Mouse (Mus musculus) hematopoietic stem cell, adult 5-6 weeks (primary cell): Measurements from ENCODE around the gene Mrps25. TPM values are rescaled to one million over a fixed set of nuclear protein-coding genes. Genes with fewer than 3 reads are reported as not detected.

Experiments
- ATAC-seq, 2 experiments: fragments of 125-278 bp in 1 of 2; replicated peaks in 1 of 2; 2 replicates each; pipeline ENCODE4 v1.8.0; 2016 to 2017; ENCODE audit warnings: inconsistent platforms in 2 of 2, mild to moderate bottlenecking in 2 of 2, moderate number of reproducible peaks in 2 of 2, low read depth in 1 of 2, moderate TSS enrichment in 1 of 2; ENCODE audit not compliant: low FRiP score in 2 of 2, poor library complexity in 2 of 2, severe bottlenecking in 2 of 2, insufficient read depth in 1 of 2, low TSS enrichment in 1 of 2
- total RNA-seq: library from RNA; stranded (forward); fragments of 172-1452, 232-1000 nt; gene quantifications from 2 replicates; pipeline ENCODE4 v1.2.3, GENCODE M21; 2017

The Mrps25 gene
- total RNA-seq, 1 experiment from 2014 or later: 46.5 TPM

DNA sequence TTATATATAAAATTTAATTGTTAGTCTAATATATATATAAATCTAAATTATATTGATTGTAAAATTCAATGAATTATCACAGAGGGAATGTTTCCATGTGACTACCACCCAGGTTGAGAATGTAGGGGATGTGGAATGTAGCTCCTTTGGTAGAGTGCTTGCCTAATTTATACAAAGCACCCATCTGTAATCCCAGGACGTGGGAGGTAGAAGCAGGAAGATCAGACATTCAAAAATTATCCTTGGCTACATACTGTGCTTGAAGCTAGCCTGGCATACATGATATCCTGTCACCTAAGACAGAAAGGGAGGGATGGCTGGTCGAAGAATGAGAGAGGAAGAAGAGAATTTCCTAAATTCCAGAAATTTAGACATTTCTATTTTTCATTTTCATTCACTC lies 47.5 kb downstream of the Mrps25 start:
- no peak for ATAC-seq

DNA sequence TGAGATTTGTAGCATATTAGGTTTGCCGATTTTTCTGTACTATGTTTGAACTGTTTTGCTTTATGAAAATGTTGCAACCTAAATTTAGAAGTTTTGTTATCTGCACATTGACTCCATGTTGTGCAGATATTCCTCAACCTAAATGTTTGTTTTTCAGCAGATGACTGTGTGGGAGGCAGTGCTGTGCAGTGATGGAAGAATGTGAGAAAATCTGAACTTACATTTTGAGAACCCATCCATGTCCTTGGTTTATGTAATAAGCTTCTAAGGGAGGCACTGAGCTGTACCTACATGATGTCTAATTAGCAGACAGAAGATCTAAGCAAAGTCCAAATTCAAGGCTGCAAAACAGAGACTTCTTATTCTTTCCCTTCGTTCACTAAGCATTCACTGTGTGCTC lies 50.2 kb downstream of the Mrps25 start:
- ATAC-seq: no peak

- ATAC-seq: peak in 1 of 2 experiments; percentile 42; a peak in 2 of 4 replicates
Measured at GRCm38 (mm10) chr6:92132021-92132911, 51.6 kb downstream of the Mrps25 start.

GRCm38 (mm10) chr6:92131456-92131855 lies 52.4 kb downstream of the Mrps25 start:
- no peak for ATAC-seq

- peak; percentile 42 to 51; a peak in 1 of 4 replicates for ATAC-seq
Measured at GRCm38 (mm10) chr6:92126861-92127468, 56.9 kb downstream of the Mrps25 start.

DNA sequence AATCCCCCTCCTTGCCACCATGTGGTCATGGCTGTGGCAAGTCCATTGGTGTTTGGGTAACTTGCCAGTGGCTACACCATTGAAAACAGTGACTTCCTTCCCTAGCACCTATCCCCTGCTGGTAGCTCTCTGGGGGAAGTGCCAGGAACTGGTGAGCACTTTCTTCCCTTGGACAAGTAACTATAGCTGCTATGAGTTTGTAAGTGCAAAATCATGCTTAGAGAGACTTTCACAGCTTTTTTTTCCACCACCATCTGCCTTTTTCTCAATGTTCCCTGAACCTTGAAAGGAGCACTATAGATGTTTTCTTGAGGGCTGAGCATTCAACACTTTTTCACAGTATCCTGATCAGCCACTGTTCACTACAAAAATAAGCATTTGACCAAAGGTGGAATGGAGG lies 59.3 kb downstream of the Mrps25 start:
- no peak for ATAC-seq

Other genes with a start within 250 kb of the Mrps25 start
- 5.6 and 7.3 TPM in 2 replicates for gene Fgd5, start 205.2 kb downstream of the Mrps25 start, total RNA-seq
- 68.7 and 81.9 TPM in 2 replicates for gene Nr2c2, start 92.6 kb downstream of the Mrps25 start, total RNA-seq
- gene Rbsn, start 30.9 kb upstream of the Mrps25 start, total RNA-seq: 15.8 and 28.8 TPM in 2 replicates
- gene Trh, start 60.6 kb upstream of the Mrps25 start, total RNA-seq: not detected in 2 replicates